Mouse (Mus musculus): Measurements from ENCODE around the gene Ldlrap1.
"Not testable (repeated sequence)": the region's sequence is repeated elsewhere in the genome, so short reads cannot be mapped to it uniquely, and the experiment has no call there.

The Ldlrap1 gene

GRCm38 (mm10) chr4:134767426-134768225 lies at the start of gene Ldlrap1:
TSS of gene Ldlrap1 (minus strand) at chr4:134768024.
- no peak for DNase-seq (ENCODE audit: low read depth, low spot score)

DNA sequence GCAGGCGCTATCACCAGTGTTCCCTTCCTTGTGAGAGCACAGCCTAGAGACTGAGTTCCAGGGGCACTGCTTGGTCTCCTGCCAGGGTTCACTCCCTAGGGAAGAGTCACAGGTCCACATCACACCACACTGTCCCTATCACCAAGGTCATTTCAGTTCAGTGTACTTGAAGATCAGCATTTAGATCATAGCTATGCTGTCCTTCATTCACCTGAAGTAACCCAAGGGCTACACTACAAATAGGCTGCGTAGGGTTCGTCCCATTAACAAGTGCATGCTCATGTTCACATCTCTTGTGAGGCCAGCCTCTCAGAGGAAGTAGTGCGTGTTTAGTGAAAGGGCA lies 46.4 kb upstream of the Ldlrap1 start:
- DNase-seq (ENCODE audit: low read depth, low spot score), result no peak

DNA sequence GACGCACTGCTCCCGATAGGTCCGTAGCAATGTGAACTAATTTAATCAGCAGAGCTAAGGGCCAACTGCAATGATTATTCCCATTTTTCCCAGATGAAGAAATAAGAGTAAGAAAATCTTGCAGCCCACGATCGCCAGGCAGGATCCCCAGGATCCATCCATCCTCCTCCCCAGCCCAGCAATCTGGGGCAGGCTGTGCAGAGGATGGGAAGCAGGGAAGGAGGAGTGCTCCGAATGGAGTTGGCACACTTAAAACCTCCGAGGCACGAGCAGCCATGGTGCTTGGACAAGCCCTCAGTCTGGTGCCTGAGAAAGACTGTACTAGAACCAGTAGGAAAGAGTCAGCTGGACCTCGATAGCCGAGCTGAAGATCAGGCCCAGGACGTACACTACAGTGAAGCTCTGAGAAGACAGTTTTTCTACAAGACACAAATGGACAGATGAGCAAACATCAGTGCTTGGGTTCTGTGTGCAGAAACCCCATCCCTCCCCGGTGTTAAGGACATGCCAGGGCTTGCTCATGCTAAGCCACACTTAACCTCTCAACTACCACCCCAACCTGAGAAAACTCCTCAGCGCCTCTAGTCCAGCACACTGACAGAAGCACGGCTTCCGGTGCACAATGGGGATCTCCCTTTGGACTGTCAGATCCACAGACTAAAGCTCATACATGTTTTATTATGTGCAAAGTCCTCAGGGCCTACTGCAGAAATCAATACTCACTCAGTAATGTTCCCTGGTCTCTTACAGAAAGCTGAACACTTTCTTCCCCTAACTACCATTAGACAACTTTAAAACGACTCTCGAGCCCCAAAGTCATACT lies 45.8 kb upstream of the Ldlrap1 start:
- no peak for DNase-seq (ENCODE audit: low read depth, low spot score)

GRCm38 (mm10) chr4:134804765-134805164 lies 36.9 kb upstream of the Ldlrap1 start:
- DNase-seq (ENCODE audit: low read depth, low spot score), result no peak

DNA sequence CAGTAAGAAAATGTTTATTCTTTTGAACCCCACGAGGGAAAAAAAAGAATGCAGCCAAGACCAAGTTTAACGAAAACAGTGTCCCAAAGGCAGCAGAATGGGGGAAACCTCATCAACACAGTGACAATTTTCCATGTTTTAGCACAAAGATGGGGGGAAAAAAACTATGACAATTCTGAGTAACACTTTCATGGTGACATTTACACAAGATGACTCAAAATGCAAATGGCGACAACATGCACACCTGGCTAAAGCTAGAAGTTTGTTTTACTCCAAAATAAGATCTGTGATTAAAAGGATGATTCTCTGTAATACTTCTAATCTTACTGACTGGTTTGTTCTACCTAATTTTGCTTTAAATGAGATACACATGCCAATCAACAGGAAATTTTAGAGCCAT lies 34.9 kb upstream of the Ldlrap1 start:
- no peak for DNase-seq (ENCODE audit: low read depth, low spot score)

- DNase-seq (ENCODE audit: low read depth, low spot score), result no peak
Observed at GRCm38 (mm10) chr4:134802155-134802554, 34.3 kb upstream of the Ldlrap1 start.

DNA sequence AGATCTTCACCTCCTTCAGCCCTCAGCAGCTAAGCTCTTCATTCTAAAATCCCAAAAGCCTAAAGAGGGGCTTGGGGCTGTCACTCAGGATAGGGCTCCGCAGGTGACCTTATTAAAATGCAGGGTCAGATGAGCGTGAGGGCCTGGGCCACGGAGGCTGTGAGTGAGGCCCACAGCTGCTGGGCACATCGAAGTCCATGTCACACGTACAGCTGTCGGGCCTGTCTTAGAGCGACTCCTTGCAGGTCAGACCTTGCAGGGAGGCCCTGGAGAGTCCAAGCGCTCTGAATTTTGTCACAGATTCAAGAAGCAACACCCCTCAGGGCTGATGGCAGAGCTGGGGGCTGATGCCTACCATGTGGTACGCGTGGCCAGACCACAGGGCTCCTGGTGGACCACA lies 32.9 kb upstream of the Ldlrap1 start:
- DNase-seq (ENCODE audit: low read depth, low spot score), result no peak

DNA sequence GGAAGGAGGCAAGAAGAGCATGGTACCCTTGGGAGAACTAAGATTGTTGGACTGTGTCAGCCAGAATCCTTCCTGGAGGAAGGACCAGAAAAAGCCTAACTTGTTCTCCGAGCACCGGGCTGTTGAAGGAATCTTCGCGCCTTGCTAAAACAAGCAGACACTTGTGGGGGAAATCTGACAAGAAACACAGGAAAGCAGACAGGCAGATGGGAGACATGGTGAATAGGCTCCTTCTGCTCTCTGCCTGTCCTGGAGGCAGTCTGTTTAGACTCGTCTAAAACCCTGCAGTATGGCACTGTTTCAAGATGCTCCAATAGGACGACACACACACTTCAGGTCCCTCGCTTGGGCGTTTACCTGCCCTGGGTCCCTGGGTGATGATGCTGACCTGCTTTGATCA lies 32.3 kb upstream of the Ldlrap1 start:
- DNase-seq (ENCODE audit: low read depth, low spot score), result no peak

GRCm38 (mm10) chr4:134799272-134799671 lies 31.4 kb upstream of the Ldlrap1 start:
- no peak for DNase-seq (ENCODE audit: low read depth, low spot score)

DNA sequence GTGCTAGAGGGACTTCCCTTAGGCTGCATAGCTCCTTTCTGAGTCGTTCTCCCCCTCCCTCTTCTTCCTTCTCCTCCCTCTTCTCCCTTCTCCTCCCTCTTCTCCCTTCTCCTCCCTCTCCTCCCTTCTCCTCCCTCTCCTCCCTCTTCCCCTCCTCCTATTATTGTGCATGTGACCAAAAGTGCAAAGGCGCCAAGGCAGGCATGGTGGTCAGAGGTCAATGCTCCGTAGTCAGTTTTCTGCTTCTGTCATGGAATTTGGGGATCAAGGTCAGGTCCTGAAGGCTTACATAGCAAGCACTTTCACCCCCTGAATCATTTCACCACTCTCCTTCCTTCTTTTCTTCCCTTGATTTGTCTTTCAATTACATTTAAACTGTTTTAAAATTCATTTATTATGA lies 31.0 kb upstream of the Ldlrap1 start:
- DNase-seq (ENCODE audit: low read depth, low spot score), result no peak

DNA sequence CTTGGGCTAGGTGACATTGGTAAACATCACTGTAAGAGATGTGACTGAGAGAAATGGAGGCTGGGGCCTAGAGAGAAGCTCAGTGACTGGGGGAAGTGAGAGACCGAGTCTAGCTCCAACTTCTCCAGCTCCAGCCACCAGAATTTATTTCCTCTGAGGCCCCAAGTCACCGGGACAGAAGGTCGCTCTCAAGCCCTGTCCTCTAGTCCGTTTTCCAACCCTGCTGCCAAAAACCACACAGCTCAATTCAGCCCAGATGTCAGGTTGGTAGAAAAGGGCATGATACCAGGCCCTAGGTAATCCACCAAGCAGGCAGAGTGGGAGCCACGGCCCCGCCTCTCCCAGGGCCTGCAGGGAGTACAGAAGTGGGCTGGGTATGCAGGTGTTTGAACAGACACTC lies 29.8 kb upstream of the Ldlrap1 start:
- DNase-seq (ENCODE audit: low read depth, low spot score), result no peak

- DNase-seq (ENCODE audit: low read depth, low spot score), result no peak
Observed at GRCm38 (mm10) chr4:134796581-134797361, 28.9 kb upstream of the Ldlrap1 start.

DNA sequence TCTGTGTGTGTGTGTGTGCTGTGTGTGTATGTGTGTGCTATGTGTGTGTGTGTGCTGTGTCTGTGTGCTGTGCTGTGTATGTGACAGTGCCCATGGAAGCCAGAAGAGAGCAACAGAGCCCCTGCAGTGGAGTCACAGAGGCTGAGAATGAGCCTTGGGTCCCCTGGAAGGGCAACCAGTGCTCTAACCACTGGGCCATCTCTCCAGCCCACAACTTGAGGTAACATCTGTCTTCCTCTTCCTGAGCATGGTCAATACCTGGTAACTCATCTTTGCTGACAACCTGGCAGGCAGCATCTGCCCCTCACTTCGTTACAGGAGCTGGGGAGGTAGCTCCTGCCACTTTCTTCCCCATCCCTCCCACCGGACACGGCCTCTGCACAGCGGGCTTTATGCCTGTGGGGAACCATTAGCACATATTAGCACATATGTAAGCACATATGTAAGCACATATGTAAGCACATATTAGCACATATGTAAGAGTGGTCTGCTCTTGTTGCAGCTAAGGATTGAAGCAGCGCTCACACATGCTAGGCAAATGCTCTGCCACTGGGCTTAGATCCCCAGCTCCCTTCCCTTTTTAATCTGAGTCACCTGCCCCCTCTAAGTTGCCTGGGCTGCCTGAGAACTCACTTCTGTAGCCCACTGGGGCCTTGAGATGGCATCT lies 28.1 kb upstream of the Ldlrap1 start:
- no peak for DNase-seq (ENCODE audit: low read depth, low spot score)

GRCm38 (mm10) chr4:134794959-134795358 lies 27.1 kb upstream of the Ldlrap1 start:
- not testable (repeated sequence) for DNase-seq (ENCODE audit: low read depth, low spot score)

GRCm38 (mm10) chr4:134793213-134793956 lies 25.6 kb upstream of the Ldlrap1 start:
- no peak for DNase-seq (ENCODE audit: low read depth, low spot score)

DNA sequence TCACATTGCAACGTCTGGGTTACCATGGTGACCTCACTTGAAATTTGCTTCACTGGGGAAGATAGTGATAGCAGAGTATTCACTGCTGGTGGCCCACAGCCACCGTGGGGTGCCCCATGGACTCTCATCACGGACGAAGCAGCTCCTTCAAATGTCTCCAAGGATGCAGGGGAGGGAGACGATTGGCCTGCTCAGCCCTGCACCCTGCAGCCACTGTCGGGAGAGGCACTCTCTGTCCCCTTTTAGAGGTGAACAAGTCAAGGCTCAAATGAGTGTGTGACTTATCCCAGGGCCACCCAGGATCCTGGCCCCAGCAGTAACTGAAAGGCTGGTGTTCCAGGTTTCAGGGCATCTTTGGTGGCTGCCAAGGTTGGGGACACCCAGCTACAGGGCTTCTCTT lies 23.9 kb upstream of the Ldlrap1 start:
- no peak for DNase-seq (ENCODE audit: low read depth, low spot score)

GRCm38 (mm10) chr4:134786946-134787345 lies 19.1 kb upstream of the Ldlrap1 start:
- DNase-seq (ENCODE audit: low read depth, low spot score), result no peak

GRCm38 (mm10) chr4:134784701-134785100 lies 16.9 kb upstream of the Ldlrap1 start:
- DNase-seq (ENCODE audit: low read depth, low spot score), result no peak

- DNase-seq (ENCODE audit: low read depth, low spot score), result no peak
Observed at GRCm38 (mm10) chr4:134779136-134779934, 11.5 kb upstream of the Ldlrap1 start.

DNA sequence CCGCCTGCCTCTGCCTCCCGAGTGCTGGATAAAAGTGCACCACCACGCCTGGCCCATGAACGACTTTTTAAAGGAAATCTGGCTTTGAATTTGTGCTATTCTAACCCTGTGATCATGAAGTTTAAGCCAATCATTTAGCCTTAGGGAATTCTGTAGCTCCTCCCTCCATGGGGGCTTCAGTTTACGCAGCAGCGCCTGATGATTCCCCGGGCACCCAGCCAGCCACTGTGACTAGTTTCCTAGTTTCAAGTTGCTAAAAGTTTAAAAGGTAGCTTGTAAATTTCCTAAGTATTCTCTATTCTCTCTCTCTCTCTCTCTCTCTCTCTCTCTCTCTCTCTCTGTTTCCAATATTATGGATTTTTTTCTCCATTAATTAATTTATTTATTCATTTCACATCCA lies 8.4 kb upstream of the Ldlrap1 start:
- no peak for DNase-seq (ENCODE audit: low read depth, low spot score)
